Mouse (Mus musculus) forebrain, embryonic 13.5 days (tissue): ENCODE results near the gene Crip3. TPM values are rescaled to one million over a fixed set of nuclear protein-coding genes. Genes with fewer than 3 reads are reported as not detected.
A peak's percentile ranks its signal among the peaks of the same experiment; 100 is the strongest.

ENCODE experiments used
- ATAC-seq: fragments of 200-750 bp; cut with Nextera tagmentation; 2 replicates; pipeline ENCODE4 v1.8.0; 2017
- H3K27ac ChIP-seq: fragments of 300-500 bp; sonication (generic); 2 replicates; pipeline ENCODE4 v1.5.1; 2015; ENCODE audit warnings: inconsistent platforms, mild to moderate bottlenecking, moderate library complexity
- H3K27me3 ChIP-seq: fragments of 300-500 bp; sonication (generic); 2 replicates; pipeline ENCODE4 v1.6.1; 2015; ENCODE audit warnings: mild to moderate bottlenecking, inconsistent platforms
- H3K36me3 ChIP-seq: fragments of 300-500 bp; sonication (generic); 2 replicates; pipeline ENCODE4 v1.6.1; 2015; ENCODE audit warnings: mild to moderate bottlenecking, inconsistent platforms; ENCODE audit not compliant: poor library complexity, severe bottlenecking
- H3K4me1 ChIP-seq: fragments of 300-500 bp; sonication (generic); 2 replicates; pipeline ENCODE4 v1.6.1; 2015; ENCODE audit warnings: inconsistent platforms
- H3K4me2 ChIP-seq: fragments of 300-500 bp; sonication (generic); 2 replicates; pipeline ENCODE4 v1.6.1; 2015; ENCODE audit warnings: inconsistent platforms, mild to moderate bottlenecking, moderate library complexity
- H3K4me3 ChIP-seq: fragments of 300-500 bp; sonication (generic); 2 replicates; pipeline ENCODE4 v1.5.1; 2015; ENCODE audit warnings: mild to moderate bottlenecking, inconsistent platforms
- H3K9ac ChIP-seq: fragments of 300-500 bp; sonication (generic); 2 replicates; pipeline ENCODE4 v1.6.1; 2015; ENCODE audit warnings: mild to moderate bottlenecking, inconsistent platforms
- H3K9me3 ChIP-seq: fragments of 300-500 bp; sonication (generic); replicated peaks from 2 replicates; pipeline ENCODE4 v1.6.1; 2016; ENCODE audit warnings: inconsistent platforms
- WGBS: fragments of 180-500 bp; shearing (Covaris S2); methylation state at CpG from one replicate; pipeline ENCODE4 v1.1.7; 2015; 5-methylcytosine and 5-hydroxymethylcytosine counted together
- polyA plus RNA-seq: library from polyadenylated mRNA; unstranded; fragments of >200 nt; fragmentation: Nextera tagmentation; extraction: Ambion mirVana; gene quantifications from 2 replicates; pipeline ENCODE4 v1.2.1, GENCODE M21; 2015

The Crip3 gene
- polyA plus RNA-seq, 1 experiment from 2014 or later, result 0.75 TPM

- H3K27me3 ChIP-seq, result peaks cover 54% of the 10 kb centered on the region
- H3K27ac ChIP-seq, result no peak overlapping the region
- H3K4me2 ChIP-seq, result no peak overlapping the region
- ATAC-seq, result no peak
- WGBS, result 57% methylated on average over 3 of the region's 3 CpGs
- no peaks in the 10 kb centered on the region for H3K9me3 ChIP-seq
- peaks cover 37% of the 10 kb centered on the region for H3K36me3 ChIP-seq
- H3K9ac ChIP-seq, result no peak overlapping the region
- no peak overlapping the region for H3K4me3 ChIP-seq
- peaks cover 47% of the 10 kb centered on the region for H3K4me1 ChIP-seq
Observed at GRCm38 (mm10) chr17:46458439-46458838, 29.7 kb downstream of the Crip3 start.

GRCm38 (mm10) chr17:46460673-46461072 lies 31.9 kb downstream of the Crip3 start:
- Histone ChIP-seq H3K27me3 (peaks cover 44% of the 10 kb centered on the region), H3K27ac (no peak overlapping the region), H3K9ac (no peak overlapping the region), H3K4me2 (peak overlapping the region; percentile 24), H3K9me3 (no peaks in the 10 kb centered on the region), H3K36me3 (peaks cover 46% of the 10 kb centered on the region), H3K4me1 (peaks cover 31% of the 10 kb centered on the region), H3K4me3 (no peak overlapping the region)
- ATAC-seq, result no peak
- 10% methylated on average over 32 of the region's 32 CpGs for WGBS

GRCm38 (mm10) chr17:46461347-46461746 lies 32.6 kb downstream of the Crip3 start:
- H3K9me3 ChIP-seq, result no peaks in the 10 kb centered on the region
- ATAC-seq, result no peak

GRCm38 (mm10) chr17:46462226-46462625 lies 33.5 kb downstream of the Crip3 start:
- WGBS, result 88% methylated on average over 5 of the region's 5 CpGs
- no peak for ATAC-seq

More at GRCm38 (mm10) chr17:46461347-46461746, 32.6 kb downstream of the Crip3 start:
- Histone ChIP-seq H3K4me2 (no peak overlapping the region; the same call in 1 of the 2 replicates), H3K27me3 (peaks cover 37% of the 10 kb centered on the region), H3K9ac (no peak overlapping the region), H3K4me3 (no peak overlapping the region), H3K4me1 (peaks cover 24% of the 10 kb centered on the region; the same call in 1 of the 2 replicates), H3K27ac (no peak overlapping the region), H3K36me3 (peaks cover 53% of the 10 kb centered on the region)
- 21% methylated on average over 8 of the region's 8 CpGs for WGBS

GRCm38 (mm10) chr17:46467830-46468229 lies 39.1 kb downstream of the Crip3 start:
- Histone ChIP-seq H3K4me2 (no peak overlapping the region), H3K36me3 (peaks cover 82% of the 10 kb centered on the region), H3K9ac (no peak overlapping the region), H3K9me3 (no peaks in the 10 kb centered on the region), H3K4me3 (no peak overlapping the region), H3K27ac (peak overlapping the region; percentile 59), H3K4me1 (0 out of 2 replicates have a peak, but pooled peaks cover 19% of the 10 kb centered on the region), H3K27me3 (no peaks in the 10 kb centered on the region)
- 67% methylated on average over 9 of the region's 9 CpGs for WGBS
- ATAC-seq, result peak; percentile 63; the same call in 1 of the 2 replicates

More at GRCm38 (mm10) chr17:46462226-46462625, 33.5 kb downstream of the Crip3 start:
- no peak overlapping the region for H3K4me3 ChIP-seq
- no peak overlapping the region for H3K9ac ChIP-seq
- H3K4me1 ChIP-seq, result peaks cover 24% of the 10 kb centered on the region; the same call in 1 of the 2 replicates
- peaks cover 61% of the 10 kb centered on the region for H3K36me3 ChIP-seq
- H3K27me3 ChIP-seq, result peaks cover 32% of the 10 kb centered on the region
- H3K27ac ChIP-seq, result no peak overlapping the region
- no peak overlapping the region for H3K4me2 ChIP-seq
- H3K9me3 ChIP-seq, result no peaks in the 10 kb centered on the region

- no peaks in the 10 kb centered on the region for H3K4me1 ChIP-seq
- ATAC-seq, result no peak
- H3K4me2 ChIP-seq, result no peak overlapping the region
- H3K36me3 ChIP-seq, result peaks cover 83% of the 10 kb centered on the region
- H3K4me3 ChIP-seq, result no peak overlapping the region
- H3K27ac ChIP-seq, result no peak overlapping the region
- 94% methylated on average over 8 of the region's 8 CpGs for WGBS
- H3K27me3 ChIP-seq, result no peaks in the 10 kb centered on the region
- no peaks in the 10 kb centered on the region for H3K9me3 ChIP-seq
- no peak overlapping the region for H3K9ac ChIP-seq
Observed at GRCm38 (mm10) chr17:46476601-46477000, 47.9 kb downstream of the Crip3 start.

- no peaks in the 10 kb centered on the region for H3K9me3 ChIP-seq
- WGBS, result 89% methylated on average over 15 of the region's 15 CpGs
- no peaks in the 10 kb centered on the region for H3K27me3 ChIP-seq
- no peak for ATAC-seq
- H3K27ac ChIP-seq, result no peak overlapping the region
- no peak overlapping the region for H3K4me3 ChIP-seq
- no peak overlapping the region for H3K9ac ChIP-seq
- H3K4me2 ChIP-seq, result no peak overlapping the region
- H3K36me3 ChIP-seq, result peaks cover 82% of the 10 kb centered on the region
- H3K4me1 ChIP-seq, result no peaks in the 10 kb centered on the region
Observed at GRCm38 (mm10) chr17:46477286-46477685, 48.6 kb downstream of the Crip3 start.

Other genes starting within 250 kb of the Crip3 start
- 10.9 and 11.2 TPM in 2 replicates for gene Polh, start 226.3 kb upstream of the Crip3 start, polyA plus RNA-seq
- gene Xpo5, start 226.1 kb upstream of the Crip3 start, polyA plus RNA-seq, result 45.0 and 51.3 TPM in 2 replicates
- 96.1 and 110 TPM in 2 replicates for gene Polr1c, start 180.9 kb upstream of the Crip3 start, polyA plus RNA-seq
- 80.3 and 84.0 TPM in 2 replicates for gene Yipf3, start 180.8 kb upstream of the Crip3 start, polyA plus RNA-seq
- gene Lrrc73, start 175.4 kb upstream of the Crip3 start, polyA plus RNA-seq, result 4.9 and 5.8 TPM in 2 replicates
- 36.9 and 38.9 TPM in 2 replicates for gene Tjap1, start 145.9 kb upstream of the Crip3 start, polyA plus RNA-seq
- gene Dlk2, start 131.5 kb upstream of the Crip3 start, polyA plus RNA-seq, result 2.6 and 2.9 TPM in 2 replicates
- 6.3 and 6.4 TPM in 2 replicates for gene Abcc10, start 100.6 kb upstream of the Crip3 start, polyA plus RNA-seq
- 7.2 and 11.0 TPM in 2 replicates for gene Zfp318, start 45.2 kb upstream of the Crip3 start, polyA plus RNA-seq
- 0.13 TPM in 1 of 2 replicates, not detected in the other for gene Slc22a7, start 9.5 kb downstream of the Crip3 start, polyA plus RNA-seq
- 3.7 and 4.1 TPM in 2 replicates for gene Ttbk1, start 58.7 kb downstream of the Crip3 start, polyA plus RNA-seq
- gene Dnph1, start 67.8 kb downstream of the Crip3 start, polyA plus RNA-seq, result 51.2 and 59.0 TPM in 2 replicates
- 9.8 and 12.4 TPM in 2 replicates for gene Cul9, start 117.5 kb downstream of the Crip3 start, polyA plus RNA-seq
- 4.2 and 4.4 TPM in 2 replicates for gene Srf, start 127.2 kb downstream of the Crip3 start, polyA plus RNA-seq
- gene Ptk7, start 200.6 kb downstream of the Crip3 start, polyA plus RNA-seq, result 32.5 and 35.3 TPM in 2 replicates
- gene Klc4, start 217.1 kb downstream of the Crip3 start, polyA plus RNA-seq, result 44.3 and 47.7 TPM in 2 replicates
- 89.0 and 97.3 TPM in 2 replicates for gene Mrpl2, start 217.3 kb downstream of the Crip3 start, polyA plus RNA-seq
- gene Cul7, start 221.4 kb downstream of the Crip3 start, polyA plus RNA-seq, result 33.5 and 39.0 TPM in 2 replicates
- 54.5 and 59.7 TPM in 2 replicates for gene Rrp36, start 245.4 kb downstream of the Crip3 start, polyA plus RNA-seq
- gene Mea1, start 249.9 kb downstream of the Crip3 start, polyA plus RNA-seq, result 196 and 208 TPM in 2 replicates